Mouse (Mus musculus): ENCODE data around the gene Olfr523.

Gene Olfr523

DNA sequence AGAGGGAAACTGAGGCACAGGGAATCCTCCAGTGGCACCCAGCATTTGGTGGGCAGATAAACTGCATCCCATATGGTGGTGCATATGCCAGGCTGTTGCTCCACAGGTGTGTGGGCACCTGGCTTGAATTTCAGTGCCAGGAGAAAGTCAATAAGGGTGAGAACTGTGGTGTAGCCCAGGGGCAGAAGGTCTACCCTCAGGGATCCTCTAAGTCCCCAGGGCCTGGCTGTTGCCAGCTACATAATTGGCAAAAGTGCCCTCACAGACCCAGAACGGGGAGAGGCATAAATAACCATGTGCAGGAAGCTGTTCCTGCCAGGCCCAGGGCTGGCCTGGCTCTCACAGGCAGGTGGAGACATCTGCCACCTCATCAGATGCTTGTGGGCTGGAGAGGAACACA lies at the start of gene Olfr523:
Gene Olfr523 (plus strand): TSS at position 282 of the 400 bp plus-strand sequence.
- in situ Hi-C loops (cut with MboI; ENCODE audit: unreplicated experiment in 2 of 2) = loop anchor here in 1 of 2 experiments (25.0 kb wide), 1 partner anchor 614 kb away; the partner anchor contains the start of gene Syce1

DNA sequence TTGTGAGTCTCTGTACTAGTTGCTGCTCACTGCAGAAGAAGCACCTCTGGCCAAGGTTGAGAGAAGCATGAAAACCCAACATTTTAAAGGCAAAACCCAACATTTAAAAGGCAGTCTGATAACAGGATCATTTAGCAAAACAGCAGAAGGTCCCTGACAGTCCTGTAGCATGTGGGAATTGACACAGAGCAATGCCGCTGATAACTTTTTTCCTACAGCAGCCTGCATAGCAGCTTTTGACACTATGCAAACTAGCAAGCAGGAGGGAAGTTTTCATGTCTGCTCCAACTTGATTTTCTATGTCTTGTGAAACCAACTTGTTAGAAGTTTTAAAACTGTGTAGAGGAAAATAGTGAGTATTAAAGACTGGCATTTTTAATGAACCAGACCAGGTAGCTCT lies 48.6 kb upstream of the Olfr523 start:
- in situ Hi-C loops (cut with MboI; ENCODE audit: unreplicated experiment in 2 of 2) = loop anchor here (25.0 kb wide), 2 partner anchors 938 to 1212 kb away; partner anchors contain the start of genes Bnip3 (in 2 of the 2) and B4galnt4 (in 1 of the 2)

DNA sequence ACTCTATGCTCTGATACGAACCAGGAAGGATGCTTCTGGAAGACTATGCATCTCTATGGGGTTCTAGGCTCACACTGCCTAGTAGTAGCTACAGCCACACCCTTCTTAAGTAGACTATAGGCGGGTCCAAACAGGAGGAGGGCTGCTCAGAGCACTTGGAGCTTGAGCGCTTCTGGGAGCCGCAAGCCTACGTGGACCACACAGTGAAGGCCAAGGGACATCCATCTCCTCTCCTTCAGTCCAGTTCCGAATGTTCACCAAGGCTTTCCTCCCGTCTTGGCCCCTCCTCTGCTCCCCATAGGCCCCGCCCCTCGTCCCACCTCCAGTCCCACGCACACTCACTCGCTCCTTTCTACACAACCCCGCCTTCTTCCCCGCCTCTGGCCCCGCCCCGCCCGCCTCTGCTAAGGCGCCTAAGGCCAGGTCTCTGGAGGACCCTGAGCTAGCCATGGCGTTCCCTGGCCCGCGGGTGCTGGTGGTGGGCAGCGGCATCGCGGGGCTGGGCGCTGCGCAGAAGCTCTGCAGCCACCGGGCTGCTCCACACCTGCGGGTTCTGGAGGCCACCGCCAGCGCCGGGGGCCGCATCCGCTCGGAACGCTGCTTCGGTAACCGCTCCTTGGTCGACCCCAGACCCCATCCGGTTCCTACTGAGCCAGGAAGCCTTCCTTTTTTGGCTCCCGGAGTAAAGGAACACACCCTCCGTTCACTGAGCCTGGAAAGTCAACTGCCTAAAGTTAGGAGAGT lies 47.6 kb upstream of the Olfr523 start:
- in situ Hi-C loops (cut with MboI; ENCODE audit: unreplicated experiment in 2 of 2) = loop anchor here in 1 of 2 experiments (25.0 kb wide), 2 partner anchors 738 to 1937 kb away; partner anchors contain the start of genes Inpp5a and Mob2

DNA sequence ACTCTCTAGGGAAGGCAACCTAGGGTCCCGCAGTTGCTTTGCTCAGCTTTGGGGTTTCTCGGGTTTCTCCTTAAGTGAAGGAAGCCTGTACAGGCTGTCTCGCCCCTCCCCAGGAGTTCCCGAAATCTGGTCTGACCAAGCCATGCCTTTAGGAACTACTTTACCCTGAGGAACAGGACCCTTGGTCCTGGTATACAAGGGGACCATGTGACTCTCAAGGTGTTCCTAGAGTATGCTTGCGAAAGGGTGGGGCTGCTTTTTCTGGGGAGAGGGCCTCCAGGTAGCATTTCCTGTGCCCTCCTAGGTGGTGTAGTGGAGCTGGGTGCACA lies 47.0 kb upstream of the Olfr523 start:
- in situ Hi-C loops (cut with MboI; ENCODE audit: unreplicated experiment in 2 of 2) = loop anchor here in 1 of 2 experiments (25.0 kb wide), 2 partner anchors 739 to 1936 kb away; partner anchors contain the start of genes Inpp5a and Mob2

DNA sequence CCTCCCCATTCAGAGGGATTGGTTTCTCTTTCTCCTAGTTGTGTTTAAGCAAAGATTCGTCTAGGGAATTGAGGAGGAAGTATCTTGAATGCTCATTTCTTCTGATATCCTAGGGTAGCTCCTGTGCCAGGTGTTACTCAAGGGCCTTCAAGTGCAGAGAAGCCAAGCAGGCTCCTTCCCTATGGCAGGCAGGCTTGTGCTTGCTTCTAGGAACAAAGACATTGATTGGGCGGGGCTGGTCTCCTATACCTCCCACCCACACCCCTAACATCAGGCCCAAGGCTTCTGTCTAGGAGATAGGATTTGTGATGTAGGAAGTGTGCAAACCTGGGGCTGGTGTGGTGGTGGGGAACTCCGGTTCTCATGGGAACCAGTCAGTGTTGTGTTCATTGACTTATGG lies 46.1 kb upstream of the Olfr523 start:
- in situ Hi-C loops (cut with MboI; ENCODE audit: unreplicated experiment in 2 of 2) = loop anchor here in 1 of 2 experiments (25.0 kb wide), 2 partner anchors 740 to 1935 kb away; partner anchors contain the start of genes Inpp5a and Mob2

GRCm38 (mm10) chr7:140127911-140128310 lies 45.1 kb upstream of the Olfr523 start:
- in situ Hi-C loops (cut with MboI; ENCODE audit: unreplicated experiment in 2 of 2) = loop anchor here in 1 of 2 experiments (25.0 kb wide), 2 partner anchors 741 to 1934 kb away; partner anchors contain the start of genes Inpp5a and Mob2

GRCm38 (mm10) chr7:140132184-140132583 lies 40.8 kb upstream of the Olfr523 start:
- in situ Hi-C loops (cut with MboI; ENCODE audit: unreplicated experiment in 2 of 2) = loop anchor here in 1 of 2 experiments (25.0 kb wide), 2 partner anchors 745 to 1930 kb away; partner anchors contain the start of genes Inpp5a and Mob2

DNA sequence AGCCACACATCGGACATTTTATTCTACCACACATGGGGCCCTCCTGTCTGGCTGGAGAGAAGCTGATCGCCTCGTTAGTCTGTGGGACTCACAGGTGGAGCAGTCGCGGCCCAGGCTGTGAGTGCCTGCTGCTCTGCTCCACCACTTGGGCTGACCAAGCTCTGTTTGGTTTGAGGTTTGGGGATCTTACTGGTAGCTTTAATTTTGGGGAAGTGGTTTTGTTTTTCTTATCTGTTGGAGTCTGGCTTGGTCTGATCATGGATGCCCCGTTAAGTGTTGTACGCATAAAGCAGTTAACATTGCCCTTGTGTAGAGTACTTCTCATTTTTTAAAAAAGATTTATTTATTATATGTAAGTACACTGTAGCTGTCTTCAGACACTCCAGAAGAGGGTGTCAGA lies 39.0 kb upstream of the Olfr523 start:
- in situ Hi-C loops (cut with MboI; ENCODE audit: unreplicated experiment in 2 of 2) = loop anchor here in 1 of 2 experiments (25.0 kb wide), 2 partner anchors 747 to 1928 kb away; partner anchors contain the start of genes Inpp5a and Mob2

- in situ Hi-C loops (cut with MboI; ENCODE audit: unreplicated experiment in 2 of 2) = loop anchor here in 1 of 2 experiments (25.0 kb wide), 2 partner anchors 748 to 1927 kb away; partner anchors contain the start of genes Inpp5a and Mob2
Observed at GRCm38 (mm10) chr7:140135106-140135770, 37.8 kb upstream of the Olfr523 start.

- in situ Hi-C loops (cut with MboI; ENCODE audit: unreplicated experiment in 2 of 2) = loop anchor here in 1 of 2 experiments (25.0 kb wide), 2 partner anchors 750 to 1925 kb away; partner anchors contain the start of genes Inpp5a and Mob2
Observed at GRCm38 (mm10) chr7:140137135-140138020, 35.6 kb upstream of the Olfr523 start, which contains the start of gene Mtg1. Mtg1 (plus strand) TSS chr7:140137564.

DNA sequence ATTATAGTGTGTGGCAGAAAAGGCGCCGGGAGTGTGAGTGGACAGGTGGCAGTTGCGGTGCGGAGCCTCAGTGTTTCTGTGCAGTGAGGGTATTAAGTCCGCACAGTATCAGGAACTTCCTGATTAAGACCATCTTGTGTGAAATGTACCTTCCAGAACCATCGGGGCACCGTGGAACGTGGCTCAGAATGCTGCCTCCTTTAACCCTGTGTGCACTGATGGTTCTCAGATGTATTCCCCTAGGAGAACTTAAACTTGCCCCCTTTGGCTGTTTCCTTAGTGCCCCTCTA lies 35.1 kb upstream of the Olfr523 start:
- in situ Hi-C loops (cut with MboI; ENCODE audit: unreplicated experiment in 2 of 2) = loop anchor here in 1 of 2 experiments (25.0 kb wide), 2 partner anchors 751 to 1924 kb away; partner anchors contain the start of genes Inpp5a and Mob2

DNA sequence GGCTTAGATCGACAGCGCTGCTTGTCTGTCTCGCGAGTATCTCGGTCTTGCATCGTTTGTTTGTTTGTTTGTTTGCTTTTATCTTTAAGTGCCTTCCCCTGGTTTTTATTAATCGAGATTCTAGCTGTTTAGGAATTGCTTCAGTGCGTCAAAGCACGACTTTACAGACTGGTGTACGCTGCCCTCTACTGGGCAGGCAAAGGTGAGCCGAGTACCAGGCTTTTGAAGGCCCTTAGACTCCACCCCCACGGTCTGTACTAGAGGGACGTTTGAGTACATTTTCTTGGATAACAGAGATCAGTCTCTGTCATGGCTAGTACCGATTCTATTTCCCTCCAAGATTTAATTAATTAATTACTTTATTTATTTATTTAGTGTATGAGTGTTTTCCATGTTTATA lies 31.7 kb upstream of the Olfr523 start:
- in situ Hi-C loops (cut with MboI; ENCODE audit: unreplicated experiment in 2 of 2) = loop anchor here (5.0 to 25.0 kb wide), 4 partner anchors 59 to 1921 kb away; partner anchors contain the start of genes Caly (in 2 of the 2), Inpp5a (in 1 of the 2) and Mob2 (in 1 of the 2)

GRCm38 (mm10) chr7:140144550-140144949 lies 28.5 kb upstream of the Olfr523 start:
- in situ Hi-C loops (cut with MboI; ENCODE audit: unreplicated experiment in 2 of 2) = loop anchor here (5.0 to 25.0 kb wide), 4 partner anchors 62 to 1918 kb away; partner anchors contain the start of genes Caly (in 2 of the 2), Inpp5a (in 1 of the 2) and Mob2 (in 1 of the 2)

GRCm38 (mm10) chr7:140153383-140153782 lies 19.6 kb upstream of the Olfr523 start:
- in situ Hi-C loops (cut with MboI; ENCODE audit: unreplicated experiment in 2 of 2) = loop anchor here (10.0 to 25.0 kb wide), 2 partner anchors 179 to 634 kb away; partner anchors contain the start of genes 6430531B16Rik (in 1 of the 2) and Syce1 (in 1 of the 2)

DNA sequence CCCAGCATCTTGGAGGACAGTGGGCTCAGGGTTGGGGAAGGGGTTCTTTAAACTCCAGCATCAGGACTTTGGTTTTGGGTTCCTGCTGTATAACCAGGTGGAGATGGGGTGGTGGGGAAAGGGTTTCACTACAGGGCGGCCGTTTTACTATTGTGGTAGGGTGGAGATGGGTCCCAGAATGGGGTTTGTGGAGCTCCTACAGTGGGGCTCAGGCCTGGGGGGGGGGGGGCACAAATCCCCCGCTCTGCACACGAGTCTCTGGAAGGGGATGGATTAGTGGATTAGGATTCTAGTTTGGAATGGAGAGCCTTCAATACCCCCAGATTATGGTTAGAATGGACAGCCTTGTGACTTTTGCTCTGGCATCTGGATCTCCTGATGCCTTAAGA lies 19.2 kb upstream of the Olfr523 start:
- in situ Hi-C loops (cut with MboI; ENCODE audit: unreplicated experiment in 2 of 2) = loop anchor here (10.0 to 25.0 kb wide), 2 partner anchors 179 to 633 kb away; partner anchors contain the start of genes 6430531B16Rik (in 1 of the 2) and Syce1 (in 1 of the 2)

GRCm38 (mm10) chr7:140154218-140154927 lies 18.6 kb upstream of the Olfr523 start, which contains the start of gene Sprn:
Sprn (minus strand) TSS chr7:140154877.
- in situ Hi-C loops (cut with MboI; ENCODE audit: unreplicated experiment in 2 of 2) = loop anchor here (10.0 to 25.0 kb wide), 2 partner anchors 180 to 633 kb away; partner anchors contain the start of genes 6430531B16Rik (in 1 of the 2) and Syce1 (in 1 of the 2)

DNA sequence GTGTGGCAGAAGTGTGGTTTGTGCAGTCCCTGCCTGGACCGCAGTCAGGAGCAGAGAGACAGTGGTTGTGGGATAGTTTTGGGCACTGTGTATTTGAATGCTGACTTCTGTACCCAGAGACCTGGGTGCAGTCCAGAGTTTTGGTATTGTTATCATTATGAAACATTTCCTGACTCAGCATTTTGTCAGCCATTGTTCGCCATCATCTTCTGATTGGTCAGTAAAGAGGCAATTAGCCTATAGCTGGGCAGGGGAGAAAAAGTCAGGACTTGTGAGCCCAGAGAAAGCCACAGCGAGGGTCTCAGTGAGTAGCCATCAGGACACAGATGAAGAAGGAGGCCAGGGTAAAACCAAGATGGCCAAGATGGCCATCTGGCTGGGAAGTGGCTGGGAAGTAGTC lies 12.7 kb upstream of the Olfr523 start:
- in situ Hi-C loops (cut with MboI; ENCODE audit: unreplicated experiment in 2 of 2) = loop anchor here in 1 of 2 experiments (25.0 kb wide), 1 partner anchor 627 kb away; the partner anchor contains the start of gene Syce1

DNA sequence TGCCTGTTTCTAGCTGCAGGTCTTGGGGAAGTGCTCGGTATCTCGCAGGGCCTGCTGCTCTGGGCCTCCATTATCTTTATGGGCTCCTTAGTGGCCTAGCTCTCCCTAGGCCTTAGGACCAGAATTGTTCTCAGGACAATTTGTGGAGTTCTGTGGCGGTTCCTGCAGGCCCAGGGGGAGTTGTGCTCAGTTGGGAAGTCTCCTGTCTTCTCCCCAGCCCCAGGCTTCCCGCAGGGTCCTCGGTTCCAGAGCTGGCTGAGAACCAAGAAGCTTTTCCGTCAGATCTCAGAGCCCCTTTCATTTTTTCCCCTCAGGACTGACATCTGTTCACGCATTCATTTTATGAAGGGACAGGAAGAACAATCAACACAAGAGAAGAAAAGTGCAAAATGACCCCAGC lies 8.4 kb upstream of the Olfr523 start, which contains the start of gene Olfr522:
Gene Olfr522 (minus strand): TSS at position 101 of the 400 bp plus-strand sequence.
- in situ Hi-C loops (cut with MboI; ENCODE audit: unreplicated experiment in 2 of 2) = loop anchor here in 1 of 2 experiments (25.0 kb wide), 1 partner anchor 623 kb away; the partner anchor contains the start of gene Syce1

Data from v-Abl transformed pro-B cells (cell line).